Mouse (Mus musculus) cortical plate, adult 2 months (tissue): ENCODE results near the gene Kiss1r.

Source experiments
- CTCF ChIP-seq: fragments of 200-500 bp; IDR thresholded peaks from 2 replicates; pipeline ENCODE4 v1.5.1; 2011; ENCODE audit warnings: mild to moderate bottlenecking, control low read depth, low read length; ENCODE audit not compliant: insufficient read depth; ENCODE audit errors: extremely low read depth
- POLR2A ChIP-seq: fragments of 200-500 bp; IDR thresholded peaks from 2 replicates; pipeline ENCODE4 v1.6.1; 2011; ENCODE audit warnings: mild to moderate bottlenecking, low read length, control low read depth; ENCODE audit not compliant: insufficient read depth; ENCODE audit errors: extremely low read depth

- no peak for TF ChIP-seq CTCF
- no peak for TF ChIP-seq POLR2A
Measured at GRCm38 (mm10) chr10:79877757-79878156, 39.0 kb upstream of the Kiss1r start.
